Mouse (Mus musculus): ENCODE results near the gene Olfr1357.

DNA sequence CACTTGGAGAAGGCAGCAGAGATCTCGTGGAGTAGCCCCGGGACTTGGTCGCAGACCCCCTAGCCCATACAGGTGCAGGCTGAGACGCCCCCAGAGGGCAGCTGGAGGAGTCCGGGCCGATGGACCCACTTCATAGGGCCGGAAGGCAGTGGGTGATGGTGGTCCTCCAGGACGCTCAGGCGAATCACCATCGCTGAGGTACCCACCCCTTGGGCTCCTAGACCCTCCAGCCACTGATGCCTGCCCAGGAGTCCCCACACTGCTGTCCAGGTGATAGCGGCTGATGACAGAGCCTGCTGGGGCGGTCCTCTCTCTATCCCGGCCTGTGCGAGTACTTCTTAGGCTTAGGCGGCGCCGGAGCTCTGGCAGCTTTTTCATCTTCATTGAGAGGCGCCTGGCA lies 28.6 kb downstream of the Olfr1357 start:
- no peak for TF ChIP-seq GATA1 (IDR thresholded peaks at IDR 0.05; ENCODE audit: low read length)
- no peak for TF ChIP-seq TAL1 (IDR thresholded peaks at IDR 0.05; ENCODE audit: low read length)
